Mouse (Mus musculus): ENCODE data around the gene Cirbp.

GRCm38 (mm10) chr10:80156752-80157053, 9.1 kb upstream of the Cirbp start:
- no peak for TF ChIP-seq CTCF (IDR thresholded peaks at IDR 0.05; ENCODE audit: low read depth)
- no peak for TF ChIP-seq EP300 (IDR thresholded peaks at IDR 0.05; ENCODE audit: low read depth)

Measured in liver, embryonic 14.5 days (tissue).